Mouse (Mus musculus): ENCODE results near the gene Gm6902. TPM values are rescaled to one million over a fixed set of nuclear protein-coding genes. Genes with fewer than 3 reads are reported as not detected.
"Not testable (repeated sequence)": the region's sequence is repeated elsewhere in the genome, so short reads cannot be mapped to it uniquely, and the experiment has no call there.

Gene Gm6902
- total RNA-seq (2021) (not detected), polyA plus RNA-seq (2012; rRNA removed) (not detected in 2 replicates)
- long read RNA-seq, result 0 reads

DNA sequence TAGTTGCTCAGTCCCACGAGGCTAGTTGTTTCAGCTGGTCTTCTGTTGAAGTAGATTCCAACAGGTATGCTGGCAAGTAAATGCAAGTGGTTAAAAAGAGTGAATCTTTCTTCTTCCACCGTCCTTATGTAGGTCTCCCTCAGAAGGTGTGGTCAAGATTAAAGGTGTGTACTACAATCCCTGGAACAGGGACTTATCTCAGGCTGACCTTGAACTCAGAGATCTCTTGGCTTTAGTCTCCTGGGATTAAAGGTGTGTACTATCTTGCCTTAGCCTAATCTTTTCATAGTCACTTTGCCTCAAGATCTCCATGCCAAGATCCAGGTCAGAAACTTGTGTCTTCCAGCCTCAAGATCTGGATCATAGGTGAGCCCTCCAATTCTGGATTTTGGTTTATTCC is at the start of gene Gm6902:
Gene Gm6902 (minus strand): TSS at position 101 of the 400 bp plus-strand sequence.
- H3K9ac ChIP-seq (ENCODE audit: low read depth, low read length); H3K27ac ChIP-seq; H3K27me3 ChIP-seq (ENCODE audit: control insufficient read depth, insufficient read depth, low read length); intact Hi-C loops (cut with DNase I); DNase-seq; H3K36me3 ChIP-seq (ENCODE audit: control insufficient read depth, insufficient read depth, low read length); H3K79me2 ChIP-seq (replicated peaks; ENCODE audit: control insufficient read depth, insufficient read depth, low read length); H3K4me1 ChIP-seq (ENCODE audit: control insufficient read depth, insufficient read depth, low read length); H3K4me3 ChIP-seq: not testable (repeated sequence)
- WGBS, result no CpG with 5 or more reads among the region's 2 CpGs

DNA sequence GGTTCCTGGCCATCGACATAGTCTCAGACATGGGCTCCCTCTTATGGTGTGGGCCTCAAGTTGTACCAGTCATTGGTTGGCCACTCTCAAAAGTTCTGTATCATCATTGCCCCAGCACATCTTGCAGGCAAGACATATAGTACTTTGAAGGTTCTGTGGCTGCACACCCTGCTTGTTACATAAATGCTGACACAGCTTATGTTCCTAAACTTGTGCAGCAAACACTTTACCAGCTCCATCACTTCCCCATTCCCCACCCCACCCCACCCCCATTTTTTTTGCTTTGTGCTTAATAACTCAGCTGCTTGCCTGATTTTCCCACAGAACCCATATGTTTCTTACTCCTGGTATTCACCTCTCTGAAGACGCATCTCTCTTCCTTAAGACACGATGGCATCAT is 22.2 kb upstream of the Gm6902 start, which contains the start of gene Nlrp4e:
Gene Nlrp4e (plus strand): TSS at position 301 of the 400 bp plus-strand sequence.
- H3K36me3 ChIP-seq (ENCODE audit: control insufficient read depth, insufficient read depth, low read length); H3K9ac ChIP-seq (ENCODE audit: low read depth, low read length); intact Hi-C loops (cut with DNase I); H3K27ac ChIP-seq; H3K4me3 ChIP-seq; H3K4me1 ChIP-seq (ENCODE audit: control insufficient read depth, insufficient read depth, low read length); H3K79me2 ChIP-seq (replicated peaks; ENCODE audit: control insufficient read depth, insufficient read depth, low read length); H3K27me3 ChIP-seq (ENCODE audit: control insufficient read depth, insufficient read depth, low read length); DNase-seq: not testable (repeated sequence)
- WGBS, result 71% methylated on average over 3 of the region's 3 CpGs

DNA sequence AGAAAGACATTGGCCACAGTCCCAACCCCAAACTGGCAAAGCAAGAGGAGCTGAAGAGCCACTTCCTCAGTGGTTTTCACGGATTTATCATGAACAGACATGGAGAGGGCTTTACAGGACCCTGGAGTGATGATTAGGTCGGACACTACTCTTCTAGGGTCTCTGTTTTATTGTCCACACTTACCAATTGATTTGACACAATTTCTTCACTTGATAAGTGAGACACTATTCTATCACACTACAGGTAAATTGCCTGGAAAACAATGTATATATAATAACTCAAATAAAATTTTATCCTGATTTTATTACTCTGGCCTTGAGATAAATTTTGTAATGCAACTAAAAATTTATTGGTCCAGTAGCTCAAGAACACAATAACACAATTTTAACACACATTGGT is 27.1 kb downstream of the Gm6902 start, which contains the start of gene Vmn1r166:
Gene Vmn1r166 (minus strand): TSS at position 101 of the 400 bp plus-strand sequence.
- H3K9ac ChIP-seq (ENCODE audit: low read depth, low read length); H3K27ac ChIP-seq; H3K4me3 ChIP-seq; H3K36me3 ChIP-seq (ENCODE audit: control insufficient read depth, insufficient read depth, low read length); H3K79me2 ChIP-seq (replicated peaks; ENCODE audit: control insufficient read depth, insufficient read depth, low read length); H3K27me3 ChIP-seq (ENCODE audit: control insufficient read depth, insufficient read depth, low read length); intact Hi-C loops (cut with DNase I); DNase-seq; H3K4me1 ChIP-seq (ENCODE audit: control insufficient read depth, insufficient read depth, low read length): not testable (repeated sequence)
- WGBS, result no CpG with 5 or more reads among the region's 2 CpGs

Other genes with a start within 250 kb of the Gm6902 start
- not detected for gene Vmn1r163, start 223.4 kb downstream of the Gm6902 start, total RNA-seq (2021)
- gene Vmn1r163, start 223.4 kb downstream of the Gm6902 start, polyA plus RNA-seq (2012; rRNA removed), result not detected in 2 replicates
- not detected for gene Gm8720, start 211.4 kb downstream of the Gm6902 start, total RNA-seq (2021)
- gene Gm8720, start 211.4 kb downstream of the Gm6902 start, polyA plus RNA-seq (2012; rRNA removed), result not detected in 2 replicates
- gene Gm10662, start 134.4 kb downstream of the Gm6902 start, total RNA-seq (2021), result not detected
- gene Gm10662, start 134.4 kb downstream of the Gm6902 start, polyA plus RNA-seq (2012; rRNA removed), result not detected in 2 replicates
- not detected for gene Vmn1r165, start 61.6 kb downstream of the Gm6902 start, total RNA-seq (2021)
- not detected in 2 replicates for gene Vmn1r165, start 61.6 kb downstream of the Gm6902 start, polyA plus RNA-seq (2012; rRNA removed)
- gene Vmn1r166, start 27.2 kb downstream of the Gm6902 start, total RNA-seq (2021), result not detected
- not detected in 2 replicates for gene Vmn1r166, start 27.2 kb downstream of the Gm6902 start, polyA plus RNA-seq (2012; rRNA removed)
- gene Nlrp4e, start 22.3 kb upstream of the Gm6902 start, total RNA-seq (2021), result not detected
- gene Nlrp4e, start 22.3 kb upstream of the Gm6902 start, polyA plus RNA-seq (2012; rRNA removed), result not detected in 2 replicates
- under 1 TPM; 0.10 to 0.14 TPM for gene Nlrp5, start 107.0 kb upstream of the Gm6902 start, total RNA-seq (2021)
- gene Nlrp5, start 107.0 kb upstream of the Gm6902 start, polyA plus RNA-seq (2012; rRNA removed), result not detected in 2 replicates
- gene Vmn1r167, start 228.3 kb upstream of the Gm6902 start, total RNA-seq (2021), result not detected
- not detected in 2 replicates for gene Vmn1r167, start 228.3 kb upstream of the Gm6902 start, polyA plus RNA-seq (2012; rRNA removed)